Mouse (Mus musculus) kidney, adult 2 months (tissue): Measurements from ENCODE around the gene Atp8b5. TPM values are rescaled to one million over a fixed set of nuclear protein-coding genes. Genes with fewer than 3 reads are reported as not detected.
A peak's percentile ranks its signal among the peaks of the same experiment; 100 is the strongest.

ENCODE experiments used
- DNase-seq: peaks from one replicate; pipeline ENCODE4 v3.0.0; 2021
- H3K27ac ChIP-seq: fragments of 200-500 bp; 2 replicates; pipeline ENCODE4 v1.5.1; 2012; ENCODE audit warnings: low read depth, low read length, control low read depth, inconsistent platforms; ENCODE audit not compliant: insufficient read depth
- H3K27me3 ChIP-seq: fragments of 200-500 bp; replicated peaks from 2 replicates; pipeline ENCODE4 v1.6.1; 2012; ENCODE audit warnings: mild to moderate bottlenecking, moderate library complexity, low read length, inconsistent platforms; ENCODE audit not compliant: control insufficient read depth, insufficient read depth
- H3K36me3 ChIP-seq: fragments of 200-500 bp; 2 replicates; pipeline ENCODE4 v1.6.1; 2012; ENCODE audit warnings: mild to moderate bottlenecking, moderate library complexity, low read length, inconsistent platforms; ENCODE audit not compliant: control insufficient read depth, insufficient read depth
- H3K4me1 ChIP-seq: fragments of 200-500 bp; 2 replicates; pipeline ENCODE4 v1.6.1; 2011; ENCODE audit warnings: low read length; ENCODE audit not compliant: control insufficient read depth, insufficient read depth
- H3K4me3 ChIP-seq: fragments of 200-500 bp; 2 replicates; pipeline ENCODE4 v1.5.1; 2011; ENCODE audit warnings: mild to moderate bottlenecking, low read depth, low read length, control low read depth; ENCODE audit not compliant: insufficient read depth
- CTCF ChIP-seq: fragments of 200-500 bp; conservative IDR thresholded peaks from 2 replicates; pipeline ENCODE4 v1.5.1; 2011; ENCODE audit warnings: low read depth, mild to moderate bottlenecking, control low read depth, low read length, moderate library complexity, mixed read lengths; ENCODE audit not compliant: insufficient read depth, insufficient read length
- POLR2A ChIP-seq: fragments of 200-500 bp; IDR thresholded peaks from one replicate; pipeline ENCODE4 v1.6.1; 2011; ENCODE audit warnings: low read depth, low read length, control low read depth
- WGBS: fragments of 180-500 bp; shearing (Covaris S2); methylation state at CpG from one replicate; pipeline ENCODE4 v1.1.7; 2018; 5-methylcytosine and 5-hydroxymethylcytosine counted together
- polyA plus RNA-seq: library from polyadenylated mRNA; depleted of rRNA; stranded (reverse); fragments of >200 nt; gene quantifications from 2 replicates; pipeline ENCODE4 v1.2.3, GENCODE M21; 2012

Atp8b5 gene
- polyA plus RNA-seq, 1 experiment, result 0.38 TPM

DNA sequence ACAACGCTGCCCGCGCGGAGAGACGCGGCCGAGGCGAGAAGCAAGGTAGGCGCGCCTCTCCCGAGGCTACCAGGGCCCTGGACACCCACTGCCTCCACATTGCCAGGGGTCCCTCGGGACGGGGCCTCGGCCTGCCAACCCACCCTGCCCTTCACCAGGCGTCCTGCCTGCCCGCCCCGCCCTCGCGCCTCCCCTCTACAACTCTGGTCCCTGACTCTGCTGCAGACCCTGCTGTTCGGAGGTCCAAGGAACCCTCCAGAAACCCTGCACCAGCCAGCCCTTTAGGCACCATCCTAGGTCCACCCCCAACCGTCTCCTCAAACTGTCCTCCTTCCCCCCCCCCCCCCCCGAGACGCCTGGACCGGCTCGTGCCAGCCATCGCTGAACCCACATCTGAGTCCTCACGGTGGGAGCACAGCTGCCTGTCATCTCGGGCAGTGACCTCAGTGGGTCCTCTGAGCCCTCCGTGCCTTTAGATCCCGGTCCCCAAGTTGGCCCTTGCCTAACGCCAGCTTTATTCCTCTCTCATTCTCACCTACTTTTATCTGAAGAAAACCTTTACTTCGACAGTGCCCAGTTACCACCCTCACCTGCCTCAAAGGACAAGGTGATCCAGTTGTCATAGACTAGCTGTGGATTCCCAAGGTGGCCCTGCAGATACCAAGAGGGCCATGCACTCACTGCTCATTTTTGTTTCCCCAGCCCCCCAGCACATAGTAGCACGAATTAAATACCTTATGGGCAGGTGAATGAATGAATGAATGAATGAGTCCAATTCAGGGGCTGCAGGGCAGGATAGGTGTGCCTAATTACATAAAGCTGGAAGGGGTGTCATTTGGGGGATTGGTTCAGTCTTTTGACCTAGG lies 115.4 kb downstream of the Atp8b5 start:
- 2% methylated on average over 29 of the region's 33 CpGs for WGBS
- H3K27ac ChIP-seq, result peak overlapping the region; percentile 93

GRCm38 (mm10) chr4:43383246-43384082 lies 116.5 kb downstream of the Atp8b5 start:
- H3K4me3 ChIP-seq, result peak overlapping the region; percentile 12
- DNase-seq, result peak; percentile 50
- TF ChIP-seq CTCF, result no peak
- no peak for TF ChIP-seq POLR2A
- peak overlapping the region; percentile 67 for H3K27ac ChIP-seq
- H3K27me3 ChIP-seq, result no peaks in the 10 kb centered on the region
- WGBS, result 24% methylated on average over 11 of the region's 11 CpGs
- no peaks in the 10 kb centered on the region for H3K36me3 ChIP-seq
- peaks cover 8% of the 10 kb centered on the region; the same call in 1 of the 2 replicates for H3K4me1 ChIP-seq

More for the DNA sequence above, 115.4 kb downstream of the Atp8b5 start:
- Histone ChIP-seq H3K36me3 (no peaks in the 10 kb centered on the region), H3K4me3 (peak overlapping the region; percentile 93), H3K4me1 (peaks cover 8% of the 10 kb centered on the region; the same call in 1 of the 2 replicates), H3K27me3 (no peaks in the 10 kb centered on the region)
- no peak for TF ChIP-seq CTCF
- TF ChIP-seq POLR2A, result no peak
- no peak for DNase-seq

DNA sequence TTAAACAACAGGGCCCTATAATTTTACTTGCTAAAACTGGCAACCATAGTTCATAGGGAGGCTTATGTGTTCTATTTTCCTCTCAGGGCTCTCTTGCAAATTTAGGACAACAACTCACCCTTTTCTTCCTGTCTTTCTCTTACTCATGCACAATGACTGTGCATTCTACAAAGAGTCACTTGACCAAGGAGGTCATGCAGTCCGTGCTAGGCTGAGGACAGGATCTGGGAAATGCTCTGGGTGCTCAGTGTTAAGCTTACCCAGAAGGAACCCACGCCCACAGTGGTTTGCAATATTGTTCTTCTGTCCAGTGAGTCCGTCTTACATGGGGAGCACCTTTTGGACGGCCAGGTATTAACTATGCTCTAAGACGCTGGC lies 117.1 kb downstream of the Atp8b5 start:
- Histone ChIP-seq H3K4me3 (no peak overlapping the region), H3K27ac (peak overlapping the region; percentile 58), H3K36me3 (no peaks in the 10 kb centered on the region), H3K27me3 (no peaks in the 10 kb centered on the region), H3K4me1 (peaks cover 8% of the 10 kb centered on the region; the same call in 1 of the 2 replicates)
- DNase-seq, result peak; percentile 42
- 60% methylated on average over 5 of the region's 5 CpGs for WGBS
- TF ChIP-seq POLR2A (no peak), CTCF (no peak)

DNA sequence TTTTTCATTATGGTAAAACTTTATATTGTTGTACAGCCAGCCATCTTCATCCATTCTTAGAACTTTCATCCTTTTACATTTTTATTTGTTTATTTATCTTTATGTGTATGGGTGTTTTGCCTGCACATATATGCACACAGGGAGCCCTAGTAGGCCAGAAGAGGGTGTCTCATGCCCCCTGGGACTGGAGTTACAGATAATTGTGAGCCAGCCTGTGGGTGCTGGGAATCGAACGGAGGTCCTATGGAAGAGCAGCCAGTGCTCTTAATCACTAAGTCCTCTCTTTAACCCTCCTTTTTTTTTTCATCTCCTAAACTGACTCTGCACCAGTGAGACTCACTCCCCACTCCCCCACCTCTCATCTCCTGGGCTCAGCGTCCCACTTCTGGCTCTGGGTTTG lies 117.6 kb downstream of the Atp8b5 start:
- peaks cover 9% of the 10 kb centered on the region; the same call in 1 of the 2 replicates for H3K4me1 ChIP-seq

DNA sequence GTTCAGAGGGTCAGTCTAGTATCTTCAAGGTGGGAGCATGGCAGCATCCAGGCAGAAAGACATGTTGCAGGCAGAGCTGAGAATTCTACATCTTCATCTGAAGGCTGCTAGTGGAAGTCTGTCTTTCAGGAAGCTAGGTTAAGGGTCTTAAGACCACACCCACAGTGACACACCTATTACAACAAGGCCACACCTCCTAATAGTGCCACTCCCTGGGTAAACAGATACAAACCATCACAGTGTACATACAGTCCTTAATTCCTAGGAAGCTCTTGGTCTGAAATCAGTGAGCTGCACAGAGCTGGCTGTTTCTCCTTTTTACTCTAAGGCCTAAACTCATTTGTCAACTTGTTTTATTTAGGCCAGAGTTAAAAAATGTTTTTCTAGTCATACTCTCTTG lies 120.0 kb downstream of the Atp8b5 start:
- Histone ChIP-seq H3K36me3 (no peaks in the 10 kb centered on the region), H3K4me1 (peaks cover 17% of the 10 kb centered on the region; the same call in 1 of the 2 replicates), H3K27ac (no peak overlapping the region), H3K4me3 (no peak overlapping the region), H3K27me3 (no peaks in the 10 kb centered on the region)
- DNase-seq, result no peak
- TF ChIP-seq CTCF, result no peak
- TF ChIP-seq POLR2A, result no peak

More for the DNA sequence above, 117.6 kb downstream of the Atp8b5 start:
- H3K36me3 ChIP-seq, result no peaks in the 10 kb centered on the region
- DNase-seq, result no peak
- H3K27me3 ChIP-seq, result no peaks in the 10 kb centered on the region
- TF ChIP-seq CTCF, result no peak
- TF ChIP-seq POLR2A, result no peak
- no peak overlapping the region for H3K4me3 ChIP-seq
- H3K27ac ChIP-seq, result no peak overlapping the region
- WGBS, result 92% methylated on average over 3 of the region's 3 CpGs

- Histone ChIP-seq H3K36me3 (no peaks in the 10 kb centered on the region), H3K4me3 (no peak overlapping the region), H3K27ac (peak overlapping the region; percentile 77), H3K27me3 (no peaks in the 10 kb centered on the region), H3K4me1 (peaks cover 20% of the 10 kb centered on the region; the same call in 1 of the 2 replicates)
- no peak for DNase-seq
- no peak for TF ChIP-seq POLR2A
- no peak for TF ChIP-seq CTCF
- WGBS, result 49% methylated on average over 2 of the region's 2 CpGs
These were observed 122.4 kb downstream of the Atp8b5 start for GRCm38 (mm10) chr4:43389390-43389789.
